Mouse (Mus musculus) olfactory bulb, adult 2 months (tissue): ENCODE data around the gene Mgrn1. TPM values are rescaled to one million over a fixed set of nuclear protein-coding genes. Genes with fewer than 3 reads are reported as not detected.

Source experiments
- H3K27ac ChIP-seq: fragments of 200-500 bp; 2 replicates; pipeline ENCODE4 v1.5.1; 2012; ENCODE audit warnings: low read depth, low read length; ENCODE audit not compliant: insufficient read depth
- H3K4me1 ChIP-seq: fragments of 200-500 bp; 2 replicates; pipeline ENCODE4 v1.6.1; 2012; ENCODE audit warnings: low read length; ENCODE audit not compliant: control insufficient read depth, insufficient read depth
- H3K4me3 ChIP-seq: fragments of 200-500 bp; 2 replicates; pipeline ENCODE4 v1.5.1; 2012; ENCODE audit warnings: mild to moderate bottlenecking, low read depth, low read length, moderate library complexity; ENCODE audit not compliant: insufficient read depth
- CTCF ChIP-seq: fragments of 200-500 bp; IDR thresholded peaks from 2 replicates; pipeline ENCODE4 v1.5.1; 2012; ENCODE audit warnings: low read depth, mild to moderate bottlenecking, low read length, moderate library complexity; ENCODE audit not compliant: insufficient read depth
- POLR2A ChIP-seq: fragments of 200-500 bp; IDR thresholded peaks from 2 replicates; pipeline ENCODE4 v1.6.1; 2012; ENCODE audit warnings: mild to moderate bottlenecking, low read depth, low read length, moderate library complexity; ENCODE audit not compliant: insufficient read depth
- WGBS: fragments of 180-500 bp; shearing (Covaris S2); methylation state at CpG from one replicate; pipeline ENCODE4 v1.1.7; 2018; 5-methylcytosine and 5-hydroxymethylcytosine counted together
- polyA plus RNA-seq: library from polyadenylated mRNA; stranded (reverse); fragments of >200 nt; gene quantifications from 2 replicates; pipeline ENCODE4 v1.2.4, GENCODE M21; 2012; ENCODE audit warnings: low replicate concordance; ENCODE audit not compliant: missing spikeins, insufficient read depth, insufficient read length

Gene Mgrn1
- polyA plus RNA-seq, 1 experiment: not detected

DNA sequence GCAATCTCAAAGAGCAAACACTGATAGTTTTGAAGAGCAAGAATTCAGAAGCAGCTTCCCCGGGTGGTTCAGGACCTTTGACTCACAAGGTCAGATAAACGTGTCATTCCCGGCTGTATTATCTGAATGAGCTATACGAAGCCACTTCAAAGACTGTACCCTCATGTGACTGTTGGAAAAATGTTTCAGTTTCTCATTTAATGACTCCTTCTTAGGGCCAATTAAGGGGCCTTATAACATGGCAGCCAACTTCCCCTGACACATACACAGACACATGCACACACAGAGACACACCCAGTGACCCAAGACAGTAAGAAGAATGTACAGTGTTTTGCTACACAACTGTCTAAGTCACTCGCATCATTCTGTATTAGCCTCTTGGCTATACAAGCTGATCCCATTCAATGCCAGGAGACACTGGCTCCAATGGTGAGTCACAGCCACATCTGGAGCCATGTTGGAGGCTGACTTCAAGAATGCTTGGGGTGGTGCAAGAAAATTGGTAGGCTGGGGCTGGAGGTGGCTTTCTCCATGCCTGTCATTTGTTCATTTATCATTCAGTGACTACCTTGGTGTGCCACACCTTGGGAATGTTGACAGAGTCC lies 30.9 kb upstream of the Mgrn1 start:
- Histone ChIP-seq H3K4me1 (no peaks in the 10 kb centered on the region), H3K27ac (no peak overlapping the region), H3K4me3 (no peak overlapping the region)
- TF ChIP-seq CTCF (no peak), POLR2A (no peak)
- WGBS: 83% methylated on average over 5 of the region's 5 CpGs

DNA sequence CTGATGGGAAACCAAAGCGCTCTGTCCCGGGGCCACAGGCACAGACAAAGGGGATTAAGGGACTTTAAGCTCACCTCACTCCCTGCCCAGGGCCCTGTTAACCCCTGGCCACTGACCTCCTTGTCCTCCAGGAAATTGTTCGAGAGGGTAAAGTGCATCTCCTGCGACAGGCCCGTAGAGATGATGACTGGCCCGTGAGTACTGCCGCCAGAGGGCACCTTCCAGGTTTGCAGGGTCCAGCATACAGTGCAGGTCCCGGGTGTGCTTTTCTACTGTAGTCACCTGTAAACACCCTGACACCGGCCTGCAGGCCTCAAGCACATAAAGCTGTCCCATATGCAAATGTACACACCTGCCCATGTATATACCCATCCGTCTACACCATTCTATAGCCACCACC lies 24.7 kb upstream of the Mgrn1 start:
- TF ChIP-seq POLR2A: no peak
- TF ChIP-seq CTCF: no peak
- Histone ChIP-seq H3K4me3 (no peak overlapping the region), H3K27ac (no peak overlapping the region), H3K4me1 (0 out of 2 replicates have a peak, but pooled peaks cover 2% of the 10 kb centered on the region)
- WGBS: 35% methylated on average over 10 of the region's 10 CpGs

DNA sequence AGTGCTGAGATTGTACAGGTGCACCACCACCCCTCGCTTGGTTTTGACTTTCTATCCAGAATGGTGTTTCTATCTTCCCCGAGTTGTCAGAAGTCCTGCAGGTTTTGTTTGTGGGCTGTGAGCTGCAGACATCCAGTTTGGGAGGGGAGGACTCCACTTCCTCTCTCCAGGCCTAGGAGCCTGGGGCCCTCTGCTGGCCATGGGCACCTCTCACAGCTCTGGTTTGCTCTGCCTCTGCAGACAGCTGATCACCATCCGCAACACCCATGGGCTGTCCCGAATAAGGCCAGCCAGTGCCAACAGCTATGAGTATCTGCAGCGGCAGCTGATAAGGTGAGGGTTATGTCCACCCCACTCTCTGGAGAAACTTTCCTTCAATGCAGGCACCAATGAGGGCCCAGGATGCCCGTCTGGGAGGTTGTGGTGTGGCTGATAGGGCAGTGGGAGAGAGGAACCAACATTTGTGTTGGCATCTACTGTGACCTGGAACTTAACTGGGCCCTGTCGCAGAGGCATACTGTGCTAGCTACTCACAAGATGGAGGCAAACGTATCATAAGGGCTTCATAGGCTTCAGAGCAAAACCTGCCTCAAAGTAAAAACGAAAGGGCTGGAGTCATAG lies 23.1 kb upstream of the Mgrn1 start:
- no peak overlapping the region for H3K4me3 ChIP-seq
- H3K27ac ChIP-seq: no peak overlapping the region
- peak; percentile 82 for TF ChIP-seq CTCF
- TF ChIP-seq POLR2A: no peak
- 39% methylated on average over 9 of the region's 9 CpGs for WGBS
- H3K4me1 ChIP-seq: 0 out of 2 replicates have a peak, but pooled peaks cover 2% of the 10 kb centered on the region

GRCm38 (mm10) chr16:4863742-4864141 lies 22.3 kb upstream of the Mgrn1 start:
- H3K4me1 ChIP-seq: 0 out of 2 replicates have a peak, but pooled peaks cover 2% of the 10 kb centered on the region
- WGBS: 86% methylated on average over 8 of the region's 8 CpGs

GRCm38 (mm10) chr16:4866101-4866695 lies 19.9 kb upstream of the Mgrn1 start:
- Histone ChIP-seq H3K27ac (no peak overlapping the region), H3K4me3 (no peak overlapping the region), H3K4me1 (0 out of 2 replicates have a peak, but pooled peaks cover 2% of the 10 kb centered on the region)
- WGBS: 72% methylated on average over 7 of the region's 7 CpGs
- TF ChIP-seq CTCF (no peak), POLR2A (no peak)

More at GRCm38 (mm10) chr16:4863742-4864141, 22.3 kb upstream of the Mgrn1 start:
- H3K27ac ChIP-seq: no peak overlapping the region
- TF ChIP-seq CTCF: no peak
- no peak for TF ChIP-seq POLR2A
- H3K4me3 ChIP-seq: no peak overlapping the region

DNA sequence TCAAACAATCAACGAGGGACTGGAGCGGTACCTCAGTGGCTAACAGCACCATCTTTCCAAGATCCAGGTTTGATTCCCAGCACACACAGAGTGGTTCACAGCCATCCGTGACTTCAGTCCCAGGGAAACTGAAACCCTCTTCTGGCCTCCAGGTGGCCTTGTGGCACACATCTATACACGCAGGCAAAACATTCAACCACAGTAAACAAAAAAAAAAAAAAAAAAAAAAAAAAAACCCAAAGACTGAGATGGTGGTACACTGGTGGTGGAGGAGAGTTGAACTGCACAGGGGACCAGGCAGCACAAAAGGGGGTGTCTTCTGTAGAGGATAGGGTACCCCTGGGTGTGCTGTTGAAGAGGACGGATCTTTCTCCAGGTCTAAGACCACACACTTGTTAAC lies 15.6 kb upstream of the Mgrn1 start:
- peaks cover 6% of the 10 kb centered on the region for H3K4me1 ChIP-seq
- 89% methylated on average over 5 of the region's 5 CpGs for WGBS
- H3K4me3 ChIP-seq: no peak overlapping the region
- no peak overlapping the region for H3K27ac ChIP-seq
- no peak for TF ChIP-seq POLR2A
- TF ChIP-seq CTCF: no peak

GRCm38 (mm10) chr16:4871926-4872325 lies 14.1 kb upstream of the Mgrn1 start:
- Histone ChIP-seq H3K4me3 (no peak overlapping the region), H3K4me1 (peaks cover 16% of the 10 kb centered on the region), H3K27ac (no peak overlapping the region)
- no peak for TF ChIP-seq POLR2A
- TF ChIP-seq CTCF: no peak
- 79% methylated on average over 2 of the region's 2 CpGs for WGBS

DNA sequence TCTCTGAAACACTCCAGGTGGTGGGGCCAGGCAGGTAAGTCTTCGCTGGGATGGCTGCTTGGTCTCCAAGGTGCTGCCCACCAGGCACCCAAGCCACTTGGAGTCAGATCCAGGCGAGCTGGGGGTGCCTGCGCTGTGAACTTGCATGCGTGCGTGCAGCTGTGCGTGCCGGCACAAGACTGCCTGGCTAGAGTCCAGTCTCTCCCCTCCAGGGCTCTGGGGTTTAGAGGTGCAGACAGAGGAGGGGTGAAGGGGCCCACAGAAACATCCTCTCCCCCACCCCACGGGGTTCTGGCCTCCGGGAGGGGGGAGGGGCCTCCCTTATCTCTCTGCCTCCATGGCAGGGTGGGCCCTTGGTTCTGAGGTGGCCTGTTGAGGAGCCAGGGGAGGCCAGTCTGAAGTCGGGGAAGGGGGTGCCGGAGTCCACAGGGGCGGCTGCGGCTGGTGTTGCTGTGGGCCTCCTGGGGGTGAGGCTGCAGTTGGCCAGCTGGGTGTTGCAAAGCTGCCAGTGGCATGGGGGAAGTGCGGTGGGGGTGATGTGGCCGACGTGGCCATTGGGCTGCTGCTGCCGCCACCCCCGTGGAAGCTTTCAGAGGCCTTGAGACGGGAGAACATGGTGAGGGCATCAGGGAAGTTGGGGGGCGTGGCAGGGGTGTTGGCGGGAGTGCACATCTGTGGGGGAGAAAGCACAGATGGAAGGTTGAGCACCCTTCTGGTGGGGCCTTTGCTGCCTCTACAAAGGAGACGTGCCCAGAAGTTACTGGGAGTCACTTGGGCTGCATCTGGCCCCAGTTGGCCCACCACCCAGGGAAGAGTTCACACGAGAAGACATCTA lies 10.6 kb upstream of the Mgrn1 start:
- H3K27ac ChIP-seq: no peak overlapping the region
- peaks cover 30% of the 10 kb centered on the region for H3K4me1 ChIP-seq
- no peak overlapping the region for H3K4me3 ChIP-seq
- 62% methylated on average over 23 of the region's 23 CpGs for WGBS
- TF ChIP-seq CTCF (no peak), POLR2A (no peak)

DNA sequence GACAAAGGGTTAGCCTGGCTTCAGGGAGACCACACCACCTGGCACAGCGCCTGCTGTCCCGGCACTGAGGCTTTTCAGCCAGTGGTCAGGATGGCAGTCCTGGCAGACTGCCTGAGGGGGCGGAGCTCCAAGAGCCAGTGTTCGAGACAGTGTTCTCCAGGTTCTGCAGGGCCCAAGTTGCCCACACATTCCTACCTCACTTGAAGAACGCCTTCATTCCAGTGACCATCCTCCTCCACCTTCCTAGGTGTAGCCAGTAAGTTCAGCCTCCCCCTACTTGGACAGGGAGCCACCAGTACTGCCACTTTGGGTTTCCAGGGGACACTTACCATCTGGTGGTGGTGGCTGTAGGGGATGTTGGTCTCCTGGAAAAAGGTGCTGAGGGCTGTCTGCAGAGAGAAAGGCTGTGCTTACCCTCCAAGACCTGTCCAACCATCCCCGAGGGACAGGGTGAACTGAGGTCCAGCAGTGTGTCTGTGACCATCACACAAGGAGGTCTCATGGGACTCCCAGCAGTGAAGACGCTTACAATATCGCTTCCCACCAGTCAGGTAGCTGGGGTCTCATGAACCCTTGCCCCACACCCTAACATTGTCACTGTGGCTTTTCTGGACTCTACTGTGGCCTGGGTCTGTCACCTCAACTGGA lies 9.9 kb upstream of the Mgrn1 start:
- WGBS: 64% methylated on average over 8 of the region's 8 CpGs
- no peak overlapping the region for H3K27ac ChIP-seq
- TF ChIP-seq CTCF: no peak
- no peak for TF ChIP-seq POLR2A

More for the DNA sequence above, 9.9 kb upstream of the Mgrn1 start:
- no peak overlapping the region for H3K4me3 ChIP-seq
- peaks cover 30% of the 10 kb centered on the region for H3K4me1 ChIP-seq
